Mouse (Mus musculus): ENCODE data around the gene Disp1.

GRCm38 (mm10) chr1:183115076-183115475 is 106.2 kb downstream of the Disp1 start:
- TF ChIP-seq USF1 (IDR thresholded peaks at IDR 0.05; ENCODE audit: low read depth, low read length) (no peak), CTCF (conservative IDR thresholded peaks at IDR 0.05 in 1 of 2, IDR thresholded peaks at IDR 0.05 in 1 of 2; ENCODE audit: low read depth in 2 of 2, low read length in 2 of 2) (no peak), POLR2AphosphoS2 (IDR thresholded peaks at IDR 0.05; ENCODE audit: low read depth, low read length) (no peak), EP300 (IDR thresholded peaks at IDR 0.05; ENCODE audit: low read length) (no peak), ZNF384 (IDR thresholded peaks at IDR 0.05; ENCODE audit: low read depth, low read length) (no peak)
